In genomic region chr13:101454276-101454675, GRCm38 (mm10) we compare ENCODE assay signal across 29 mouse cellular contexts.
"Had no signal": no experiment of that assay in that cellular context is flagged by ENCODE, and none has a peak within 500 bp of the region (broad histone marks: within the 10 kb centered on the region; RNA-seq: fewer than 3 reads in every experiment).

No protein-coding gene starts in this region.

- H3K4me1 ChIP-seq: embryonic facial prominence, embryonic 10.5 days; embryonic facial prominence, embryonic 12.5 days; embryonic facial prominence, embryonic 13.5 days; embryonic facial prominence, embryonic 15.5 days; forebrain, embryonic 10.5 days; forebrain, embryonic 12.5 days; forebrain, embryonic 13.5 days had no signal

- H3K4me3 ChIP-seq: embryonic facial prominence, embryonic 10.5 days; embryonic facial prominence, embryonic 12.5 days; embryonic facial prominence, embryonic 13.5 days; embryonic facial prominence, embryonic 15.5 days; erythroblast, embryonic 14.5 days; forebrain, embryonic 10.5 days; forebrain, embryonic 12.5 days; forebrain, embryonic 13.5 days; forebrain, embryonic 15.5 days; gastrocnemius, adult 2 months; heart, adult 2 months had no signal

- H3K9ac ChIP-seq: embryonic facial prominence, embryonic 12.5 days; embryonic facial prominence, embryonic 13.5 days; embryonic facial prominence, embryonic 15.5 days; forebrain, embryonic 12.5 days; forebrain, embryonic 13.5 days; forebrain, embryonic 15.5 days; forebrain, postnatal 0 days had no signal

- H3K36me3 ChIP-seq: embryonic facial prominence, embryonic 10.5 days; embryonic facial prominence, embryonic 12.5 days; embryonic facial prominence, embryonic 13.5 days; embryonic facial prominence, embryonic 15.5 days; forebrain, embryonic 10.5 days; forebrain, embryonic 12.5 days; forebrain, embryonic 15.5 days had no signal

- H3K4me2 ChIP-seq: embryonic facial prominence, embryonic 12.5 days; embryonic facial prominence, embryonic 13.5 days; embryonic facial prominence, embryonic 15.5 days; forebrain, embryonic 12.5 days; forebrain, embryonic 13.5 days; forebrain, embryonic 15.5 days had no signal

- H3K27me3 ChIP-seq: embryonic facial prominence, embryonic 12.5 days; embryonic facial prominence, embryonic 13.5 days; embryonic facial prominence, embryonic 15.5 days; forebrain, embryonic 12.5 days; forebrain, embryonic 13.5 days; forebrain, embryonic 15.5 days had no signal

- H3K9me3 ChIP-seq: embryonic facial prominence, embryonic 10.5 days; embryonic facial prominence, embryonic 12.5 days; embryonic facial prominence, embryonic 13.5 days; embryonic facial prominence, embryonic 15.5 days; forebrain, embryonic 10.5 days; forebrain, embryonic 12.5 days; forebrain, embryonic 13.5 days; forebrain, embryonic 15.5 days had no signal

- ATAC-seq: forebrain, embryonic 13.5 days; forebrain, embryonic 14.5 days; forebrain, embryonic 15.5 days; forebrain, embryonic 16.5 days; forebrain, postnatal 0 days had no signal

- H3K27ac ChIP-seq: embryonic facial prominence, embryonic 10.5 days; embryonic facial prominence, embryonic 12.5 days; embryonic facial prominence, embryonic 13.5 days; embryonic facial prominence, embryonic 15.5 days; forebrain, embryonic 10.5 days; forebrain, embryonic 12.5 days; forebrain, embryonic 13.5 days; forebrain, embryonic 15.5 days; gastrocnemius, adult 2 months; heart, adult 2 months had no signal

- DNase-seq: cerebellum, adult 2 months; cerebellum, adult 8-10 months; cerebellum, adult 9-10 months; cerebellum, adult 9-11 months; cerebellum, postnatal 10 days; cerebellum, postnatal 14 days; cerebellum, postnatal 25 days; cerebellum, postnatal 36 days; embryo, embryonic 11 days; forebrain, postnatal 0 days; gastrocnemius, adult 2 months; gastrocnemius, postnatal 10 days; gastrocnemius, postnatal 14 days; gastrocnemius, postnatal 25 days; gastrocnemius, postnatal 36 days; heart, adult 11 months; heart, adult 18-20 months; heart, adult 2 months had no signal
